Comparison of ENCODE assay signal across 8 mouse cellular contexts in genomic region chr1:119463386-119463785, GRCm38 (mm10). TPM values are rescaled to one million over a fixed set of nuclear protein-coding genes. Genes with fewer than 3 reads are reported as not detected.
DNase-seq lines count a peak whose midpoint lies in the region; TF ChIP-seq lines count a peak whose summit lies in the region.

No protein-coding gene starts in this region.

- H3K27me3 ChIP-seq in E14TG2a.4 (ENCODE audit: insufficient read depth, low read length): peaks cover 16% of the 10 kb centered on the region; the same call in 1 of the 2 replicates

- H3K4me3 ChIP-seq in E14TG2a.4 (replicated peaks; ENCODE audit: low read length): no peak overlapping the region

- H3K9me3 ChIP-seq in E14TG2a.4 (ENCODE audit: low read length): no peaks in the 10 kb centered on the region

- peak; percentile 33 for DNase-seq in layer of hippocampus, adult 11-12 months (ENCODE audit: low spot score)
- DNase-seq in layer of hippocampus, adult 8-10 months (ENCODE audit: low spot score in 2 of 2): no peak
- DNase-seq in adrenal gland, postnatal 14 days: peak; percentile 71
- DNase-seq in forelimb bud, embryonic 11.5 days (ENCODE audit: low read depth, low spot score): peak; percentile 49
- DNase-seq in lung, adult 18-20 months: peak; percentile 40 to 51
- DNase-seq in spleen, adult 12 weeks (ENCODE audit: low spot score): peak; percentile 12
- no peak for DNase-seq in layer of hippocampus, postnatal 36 days

- peaks cover 35% of the 10 kb centered on the region for H3K4me1 ChIP-seq in E14TG2a.4 (replicated peaks; ENCODE audit: low read depth, low read length)

- no peaks in the 10 kb centered on the region for H3K36me3 ChIP-seq in E14TG2a.4 (ENCODE audit: insufficient read depth, low read length)

- TF ChIP-seq CTCF in E14TG2a.4 (conservative IDR thresholded peaks at IDR 0.05; ENCODE audit: low read length): peak; percentile 79

RNA-seq across cellular contexts. Expression of gene Ralb, which starts 41.2 kb away (rescaled TPM):
- 10 to 100 TPM; 20.2 to 27.6 (median 24.6) TPM for total RNA-seq in layer of hippocampus, adult 8-10 months (2022)
- total RNA-seq in adrenal gland, postnatal 14 days (2021): 58.1 and 60.8 TPM in 2 replicates
- 10 to 100 TPM; 23.3 to 23.7 TPM for total RNA-seq in layer of hippocampus, postnatal 36 days (2021)

RNA-seq across cellular contexts. Expression of gene Inhbb, which starts 41.3 kb away (rescaled TPM):
- 1 to 10 TPM; 3.7 to 5.1 (median 4.6) TPM for total RNA-seq in layer of hippocampus, adult 8-10 months (2022)
- total RNA-seq in adrenal gland, postnatal 14 days (2021): 2.1 and 2.2 TPM in 2 replicates
- 1 to 10 TPM; 6.0 to 7.6 TPM for total RNA-seq in layer of hippocampus, postnatal 36 days (2021)

Comparison
In these comparisons a context has a peak if more than half of its experiments do, and no peak if none do; other contexts are left out.
1. DNase-seq: peak in layer of hippocampus, adult 11-12 months (single experiment), adrenal gland, postnatal 14 days (single experiment), forelimb bud, embryonic 11.5 days (single experiment), lung, adult 18-20 months (2 of 2) and spleen, adult 12 weeks (single experiment); none in layer of hippocampus, adult 8-10 months (0 of 2) and layer of hippocampus, postnatal 36 days (0 of 2).